Mouse (Mus musculus) stomach, postnatal 0 days (tissue): Measurements from ENCODE around the gene Ngef. TPM values are rescaled to one million over a fixed set of nuclear protein-coding genes. Genes with fewer than 3 reads are reported as not detected.

Experiments used
- ATAC-seq: fragments of 200-750 bp; cut with Nextera tagmentation; 2 replicates; pipeline ENCODE4 v1.8.0; 2017; ENCODE audit not compliant: low FRiP score, low TSS enrichment
- DNase-seq: peaks from one replicate; pipeline ENCODE4 v3.0.0-alpha.2; 2016; ENCODE audit warnings: low spot score
- H3K27ac ChIP-seq: fragments of 300-500 bp; sonication (generic); replicated peaks from 2 replicates; pipeline ENCODE4 v1.5.1; 2014; ENCODE audit warnings: mild to moderate bottlenecking, control low read depth
- H3K27me3 ChIP-seq: fragments of 300-500 bp; sonication (generic); 2 replicates; pipeline ENCODE4 v1.6.1; 2014; ENCODE audit warnings: low read length; ENCODE audit not compliant: control insufficient read depth, insufficient read depth
- H3K36me3 ChIP-seq: fragments of 300-500 bp; sonication (generic); 2 replicates; pipeline ENCODE4 v1.6.1; 2014; ENCODE audit warnings: low read length, mixed read lengths; ENCODE audit not compliant: control insufficient read depth, insufficient read depth
- H3K4me1 ChIP-seq: fragments of 300-500 bp; sonication (generic); replicated peaks from 2 replicates; pipeline ENCODE4 v1.6.1; 2014; ENCODE audit warnings: antibody characterized with exemption; ENCODE audit not compliant: control insufficient read depth, insufficient read depth
- H3K4me2 ChIP-seq: fragments of 300-500 bp; sonication (generic); replicated peaks from 2 replicates; pipeline ENCODE4 v1.6.1; 2014; ENCODE audit warnings: low read depth, mild to moderate bottlenecking, control low read depth, moderate library complexity
- H3K4me3 ChIP-seq: fragments of 300-500 bp; sonication (generic); 2 replicates; pipeline ENCODE4 v1.5.1; 2014; ENCODE audit warnings: low read depth, low read length, control low read depth
- H3K9ac ChIP-seq: fragments of 300-500 bp; sonication (generic); 2 replicates; pipeline ENCODE4 v1.6.1; 2014; ENCODE audit warnings: mild to moderate bottlenecking, low read length, control low read depth, mixed read lengths
- H3K9me3 ChIP-seq: fragments of 300-500 bp; sonication (generic); 2 replicates; pipeline ENCODE4 v1.6.1; 2016; ENCODE audit warnings: low read length; ENCODE audit not compliant: control insufficient read depth
- CTCF ChIP-seq: IDR thresholded peaks from 2 replicates; pipeline ENCODE4 v1.5.1; 2016; ENCODE audit warnings: antibody characterized with exemption, low read depth, mild to moderate bottlenecking, moderate library complexity
- EP300 ChIP-seq: optimal IDR thresholded peaks from 2 replicates; pipeline ENCODE3; 2016; ENCODE audit warnings: antibody characterized with exemption
- WGBS: fragments of 180-500 bp; shearing (Covaris S2); extraction: QIAGEN DNeasy Blood & Tissue Kit; methylation state at CpG from one replicate; pipeline ENCODE4 v1.1.7; 2014; 5-methylcytosine and 5-hydroxymethylcytosine counted together
- polyA plus RNA-seq: library from polyadenylated mRNA; unstranded; fragments of >200 nt; fragmentation: Nextera tagmentation; extraction: Ambion mirVana; gene quantifications from 2 replicates; pipeline ENCODE4 v1.2.1, GENCODE M21; 2015

Ngef gene
- polyA plus RNA-seq, 1 experiment from 2014 or later, result 8.7 TPM

- TF ChIP-seq EP300 (no peak), CTCF (no peak)
- Histone ChIP-seq H3K9me3 (no peaks in the 10 kb centered on the region), H3K4me2 (no peak overlapping the region), H3K27me3 (no peaks in the 10 kb centered on the region), H3K4me1 (no peaks in the 10 kb centered on the region), H3K9ac (no peak overlapping the region), H3K4me3 (no peak overlapping the region), H3K27ac (no peak overlapping the region), H3K36me3 (no peaks in the 10 kb centered on the region)
- WGBS, result 82% methylated on average over 2 of the region's 2 CpGs
- ATAC-seq (no peak), DNase-seq (no peak)
Observed at GRCm38 (mm10) chr1:87614576-87615295, 41.1 kb upstream of the Ngef start.

- no peaks in the 10 kb centered on the region for H3K9me3 ChIP-seq
- H3K36me3 ChIP-seq, result no peaks in the 10 kb centered on the region
- no peaks in the 10 kb centered on the region for H3K27me3 ChIP-seq
- H3K27ac ChIP-seq, result no peak overlapping the region
- TF ChIP-seq EP300 (no peak), CTCF (peak; percentile 83)
- ATAC-seq, result 0 out of 2 replicates have a peak, but pooled peaks have one; percentile 60
- H3K9ac ChIP-seq, result no peak overlapping the region
- WGBS, result 38% methylated on average over 7 of the region's 7 CpGs
- no peaks in the 10 kb centered on the region for H3K4me1 ChIP-seq
- no peak overlapping the region for H3K4me2 ChIP-seq
- DNase-seq, result peak; percentile 72
- no peak overlapping the region for H3K4me3 ChIP-seq
Observed at GRCm38 (mm10) chr1:87608416-87609046, 34.9 kb upstream of the Ngef start.

- ATAC-seq (no peak), DNase-seq (peak; percentile 29)
- Histone ChIP-seq H3K27me3 (no peaks in the 10 kb centered on the region), H3K27ac (no peak overlapping the region), H3K9me3 (no peaks in the 10 kb centered on the region), H3K4me3 (no peak overlapping the region), H3K4me2 (no peak overlapping the region), H3K4me1 (no peaks in the 10 kb centered on the region), H3K36me3 (no peaks in the 10 kb centered on the region), H3K9ac (no peak overlapping the region)
- TF ChIP-seq EP300 (no peak), CTCF (no peak)
- 70% methylated on average over 21 of the region's 21 CpGs for WGBS
Observed at GRCm38 (mm10) chr1:87607385-87608091, 33.9 kb upstream of the Ngef start.

GRCm38 (mm10) chr1:87605296-87605695, 31.6 kb upstream of the Ngef start:
- Histone ChIP-seq H3K27ac (no peak overlapping the region), H3K9ac (no peak overlapping the region), H3K36me3 (no peaks in the 10 kb centered on the region), H3K4me1 (no peaks in the 10 kb centered on the region), H3K27me3 (no peaks in the 10 kb centered on the region), H3K4me3 (no peak overlapping the region), H3K4me2 (no peak overlapping the region), H3K9me3 (no peaks in the 10 kb centered on the region)
- ATAC-seq (no peak), DNase-seq (no peak)
- TF ChIP-seq EP300, result no peak
- TF ChIP-seq CTCF, result no peak
- 83% methylated on average over 2 of the region's 2 CpGs for WGBS

- Histone ChIP-seq H3K4me3 (no peak overlapping the region), H3K9ac (no peak overlapping the region), H3K27ac (no peak overlapping the region), H3K9me3 (no peaks in the 10 kb centered on the region), H3K27me3 (no peaks in the 10 kb centered on the region), H3K4me1 (no peaks in the 10 kb centered on the region), H3K36me3 (no peaks in the 10 kb centered on the region), H3K4me2 (no peak overlapping the region)
- TF ChIP-seq EP300 (no peak), CTCF (no peak)
- no peak for DNase-seq
- no peak for ATAC-seq
- WGBS, result 82% methylated on average over 5 of the region's 5 CpGs
Observed at GRCm38 (mm10) chr1:87603389-87603788, 29.7 kb upstream of the Ngef start.

- Histone ChIP-seq H3K9ac (no peak overlapping the region), H3K27ac (no peak overlapping the region), H3K27me3 (no peaks in the 10 kb centered on the region), H3K4me2 (no peak overlapping the region), H3K9me3 (no peaks in the 10 kb centered on the region), H3K36me3 (no peaks in the 10 kb centered on the region), H3K4me1 (no peaks in the 10 kb centered on the region), H3K4me3 (no peak overlapping the region)
- DNase-seq, result no peak
- ATAC-seq, result no peak
- 68% methylated on average over 2 of the region's 2 CpGs for WGBS
- TF ChIP-seq EP300 (no peak), CTCF (no peak)
Observed at GRCm38 (mm10) chr1:87601801-87602200, 28.1 kb upstream of the Ngef start.
